Mouse (Mus musculus): ENCODE results near the gene Ostn.

The Ostn gene

DNA sequence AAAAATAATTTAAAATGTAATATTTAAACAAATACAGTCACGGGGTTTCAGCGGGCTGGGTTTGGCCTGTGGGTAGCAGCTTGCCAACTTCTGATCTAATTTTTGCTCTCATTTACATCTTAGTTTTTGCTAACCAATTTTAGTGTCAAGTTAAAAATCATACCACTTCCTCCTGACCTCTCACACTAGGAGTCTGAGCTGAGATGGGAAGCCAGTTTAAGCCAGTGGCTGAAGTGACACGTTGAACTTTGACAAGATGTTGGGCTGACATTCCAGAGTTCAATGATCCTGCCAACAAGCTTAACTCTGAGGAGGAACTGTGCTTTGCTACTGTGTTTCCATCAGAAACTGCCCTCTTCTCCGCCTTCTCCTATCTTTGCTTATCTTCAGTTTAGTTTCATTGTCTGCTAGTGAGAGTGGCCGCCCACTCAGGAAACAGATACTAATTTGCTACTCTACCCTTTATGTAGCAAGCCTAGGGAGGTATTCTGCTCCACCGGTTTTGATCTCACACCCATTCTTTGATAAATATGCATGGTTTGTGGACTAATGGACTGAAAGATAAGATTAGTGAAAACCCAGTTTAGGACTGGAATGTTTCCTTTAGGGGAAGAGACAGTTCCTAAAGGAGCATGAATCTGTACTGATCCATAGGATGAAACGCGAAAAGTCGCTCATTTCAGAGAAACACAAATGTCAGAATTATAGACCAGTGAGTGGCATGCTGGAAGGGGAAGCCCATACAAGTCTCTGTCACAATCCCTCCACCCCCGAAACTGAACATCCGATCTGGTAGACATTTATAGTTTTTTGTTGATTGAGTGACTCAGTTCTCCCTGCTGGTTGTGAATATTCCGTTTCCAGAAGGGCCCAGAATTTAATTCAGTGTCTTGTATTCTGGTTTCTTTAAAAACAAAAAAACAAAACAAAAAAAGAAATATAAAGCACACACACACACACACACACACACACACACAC lies 80.6 kb downstream of the Ostn start:
- peak; percentile 39 for DNase-seq (ENCODE audit: low read depth, low spot score)

DNA sequence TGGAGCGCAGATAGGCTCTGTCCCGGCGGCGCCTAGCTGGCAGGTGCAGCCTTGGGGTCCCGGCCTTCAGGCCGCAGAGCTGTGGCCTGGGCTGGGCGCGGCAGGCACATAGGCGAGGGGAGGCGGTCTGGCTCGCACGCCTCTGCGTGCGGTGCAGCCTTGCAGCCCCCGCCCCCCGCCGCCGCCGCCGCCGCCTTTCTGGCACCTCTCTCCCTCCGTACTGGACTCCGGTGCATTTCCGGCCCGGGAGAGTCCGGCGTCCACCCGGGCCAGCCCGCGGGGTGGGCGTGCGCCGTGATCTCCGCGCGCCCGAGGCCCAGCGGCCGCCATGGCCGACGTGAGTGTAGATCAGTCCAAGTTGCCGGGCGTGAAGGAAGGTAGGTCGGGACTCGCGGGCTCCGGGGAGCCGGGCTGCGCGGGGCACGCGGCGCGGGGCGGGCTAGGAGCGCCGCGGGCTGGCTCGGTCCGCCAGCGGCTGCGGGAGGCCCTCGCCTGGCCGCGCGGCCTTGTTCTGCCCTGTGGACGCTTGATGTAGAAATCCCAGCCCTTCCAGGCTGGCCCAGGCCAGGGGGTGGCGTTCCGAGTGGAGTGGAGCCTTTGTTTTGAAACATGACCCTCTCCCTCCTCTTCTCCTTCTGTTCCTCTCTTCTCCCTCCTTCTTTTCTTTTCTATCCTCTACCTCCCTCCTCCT lies 81.6 kb downstream of the Ostn start, which contains the start of gene Ccdc50:
Ccdc50 (plus strand) TSS at position 109 of the 691 bp plus-strand sequence.
- peak; percentile 67 for DNase-seq (ENCODE audit: low read depth, low spot score)

DNA sequence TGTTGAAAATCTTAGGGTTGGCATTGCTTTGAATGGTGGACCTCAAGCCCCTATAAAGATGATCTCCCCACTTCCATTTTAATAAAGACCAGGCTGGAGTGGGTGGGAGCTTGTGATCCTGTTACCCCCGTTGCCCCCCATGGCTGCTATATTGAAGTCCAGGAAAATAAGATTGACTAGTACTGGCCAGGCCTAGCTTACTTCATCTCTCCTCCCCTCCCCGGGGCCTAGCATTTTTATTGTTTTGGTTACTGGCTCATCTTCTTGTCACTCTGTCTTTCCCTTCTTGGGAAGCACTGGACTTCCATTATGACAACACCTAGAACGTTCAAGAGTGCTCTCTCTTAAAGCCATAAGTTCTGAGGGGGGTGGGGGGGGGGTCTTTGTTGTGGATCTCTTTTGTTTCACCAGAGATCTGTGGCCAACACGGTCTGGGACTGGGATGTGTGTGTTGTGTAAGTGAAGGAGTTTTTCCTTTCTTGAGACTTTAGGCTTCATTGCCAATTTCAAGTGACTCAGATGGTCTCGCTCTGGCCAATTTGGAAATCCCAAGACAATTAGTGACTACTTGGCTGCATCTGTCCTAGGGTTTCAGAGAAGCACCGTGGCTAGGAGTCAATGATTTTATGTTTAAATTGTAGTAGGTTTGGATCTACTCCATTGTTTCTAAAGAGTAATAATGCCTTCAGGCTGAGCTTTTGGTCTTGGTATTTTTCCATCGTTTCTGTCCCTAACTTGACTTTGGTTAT lies 82.4 kb downstream of the Ostn start:
- peak; percentile 76 for DNase-seq (ENCODE audit: low read depth, low spot score)

DNA sequence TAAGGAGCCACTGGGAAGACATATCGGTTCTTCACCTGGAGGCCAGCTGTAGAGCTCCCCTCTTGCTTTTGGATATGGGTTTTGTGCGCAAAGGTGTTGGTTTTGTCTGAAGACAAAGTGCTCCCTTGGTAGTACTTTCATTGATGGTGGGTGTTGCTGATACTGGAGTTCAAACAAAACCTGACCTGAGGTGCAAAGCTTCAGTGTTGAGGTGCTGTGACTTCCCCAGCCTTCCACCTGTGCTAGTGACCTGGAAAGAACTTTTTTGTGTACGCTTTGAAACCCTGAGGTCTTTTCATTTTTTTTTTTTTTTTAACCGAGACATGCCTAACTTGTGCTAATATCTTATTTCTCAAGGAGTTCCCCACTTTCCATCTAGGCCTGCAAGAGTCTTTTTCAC lies 83.0 kb downstream of the Ostn start:
- DNase-seq (ENCODE audit: low read depth, low spot score): no peak

DNA sequence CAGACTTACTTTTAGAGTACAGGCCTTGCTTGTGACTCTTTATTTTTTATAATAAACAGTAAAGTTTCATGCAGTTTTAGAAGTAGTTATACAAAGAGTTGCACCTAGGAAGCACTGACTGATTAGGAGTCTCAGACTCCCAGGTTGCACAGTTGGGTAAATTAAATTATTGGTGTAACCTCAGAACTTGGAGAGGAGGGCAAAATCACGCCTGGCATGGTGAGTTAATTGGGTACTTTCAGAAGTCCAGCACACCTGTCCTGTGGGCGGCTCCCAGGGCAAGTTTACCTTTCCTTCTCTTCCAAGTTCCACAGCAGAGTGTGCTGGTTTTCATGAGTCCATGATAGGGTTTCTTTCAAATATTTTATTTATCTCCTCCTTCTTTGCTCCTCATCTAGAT lies 84.6 kb downstream of the Ostn start:
- no peak for DNase-seq (ENCODE audit: low read depth, low spot score)

DNA sequence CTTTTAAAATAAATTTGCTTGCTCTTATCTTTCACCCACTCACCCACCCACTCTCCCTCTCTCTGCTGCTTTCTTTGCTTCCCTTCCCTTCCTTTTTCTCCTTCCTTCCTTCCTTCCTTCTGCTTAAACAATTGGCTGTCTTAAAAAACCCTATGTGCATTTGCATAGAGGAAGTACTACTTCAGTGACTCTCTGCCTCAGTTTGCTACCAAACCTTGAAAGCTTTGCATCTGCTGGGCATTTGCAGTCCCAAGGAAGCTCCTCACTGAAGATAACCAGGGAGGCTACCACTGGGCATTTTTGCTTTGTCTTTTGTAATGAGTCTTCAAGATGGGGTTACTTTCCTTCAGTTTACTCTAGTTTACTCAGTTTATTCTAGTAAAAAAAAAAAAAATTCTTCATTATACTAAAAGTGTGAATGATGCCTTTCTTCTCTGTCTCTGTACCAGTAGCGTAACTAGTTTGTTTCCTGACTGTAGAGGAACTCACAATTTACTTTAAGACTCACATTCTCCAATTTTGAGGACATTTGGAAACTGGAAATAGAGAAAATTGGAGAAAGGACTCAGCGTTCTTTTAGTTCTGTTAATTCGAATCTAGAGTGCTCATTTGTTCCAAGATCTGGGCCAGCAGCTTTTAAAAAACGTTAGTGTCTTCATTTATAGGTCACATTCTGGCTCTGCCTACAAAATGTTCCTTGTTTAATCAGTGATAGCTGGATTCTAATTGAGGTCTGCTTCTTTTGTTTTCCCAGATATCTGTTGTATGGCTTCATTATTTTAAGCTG lies 88.2 kb downstream of the Ostn start:
- no peak for DNase-seq (ENCODE audit: low read depth, low spot score)

DNA sequence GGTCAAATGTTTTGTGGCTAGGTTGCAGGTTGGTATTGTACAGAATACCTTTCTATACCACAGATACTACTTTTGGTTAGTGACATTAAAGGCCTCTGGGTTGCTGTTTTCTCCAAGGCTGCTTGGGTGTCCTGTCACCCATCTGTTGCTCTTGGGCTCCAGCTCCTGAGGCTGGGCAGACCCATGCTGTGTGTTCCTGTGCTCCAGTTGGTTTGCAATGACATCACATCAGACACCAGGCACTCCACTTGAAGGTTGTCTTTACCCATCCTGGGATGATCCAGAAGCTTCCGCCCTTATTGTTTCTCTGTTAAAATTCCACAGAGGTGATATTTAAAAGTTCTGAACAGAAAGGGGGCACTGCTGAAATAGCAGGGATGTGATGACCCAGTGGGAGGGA lies 89.7 kb downstream of the Ostn start:
- DNase-seq (ENCODE audit: low read depth, low spot score): no peak

DNA sequence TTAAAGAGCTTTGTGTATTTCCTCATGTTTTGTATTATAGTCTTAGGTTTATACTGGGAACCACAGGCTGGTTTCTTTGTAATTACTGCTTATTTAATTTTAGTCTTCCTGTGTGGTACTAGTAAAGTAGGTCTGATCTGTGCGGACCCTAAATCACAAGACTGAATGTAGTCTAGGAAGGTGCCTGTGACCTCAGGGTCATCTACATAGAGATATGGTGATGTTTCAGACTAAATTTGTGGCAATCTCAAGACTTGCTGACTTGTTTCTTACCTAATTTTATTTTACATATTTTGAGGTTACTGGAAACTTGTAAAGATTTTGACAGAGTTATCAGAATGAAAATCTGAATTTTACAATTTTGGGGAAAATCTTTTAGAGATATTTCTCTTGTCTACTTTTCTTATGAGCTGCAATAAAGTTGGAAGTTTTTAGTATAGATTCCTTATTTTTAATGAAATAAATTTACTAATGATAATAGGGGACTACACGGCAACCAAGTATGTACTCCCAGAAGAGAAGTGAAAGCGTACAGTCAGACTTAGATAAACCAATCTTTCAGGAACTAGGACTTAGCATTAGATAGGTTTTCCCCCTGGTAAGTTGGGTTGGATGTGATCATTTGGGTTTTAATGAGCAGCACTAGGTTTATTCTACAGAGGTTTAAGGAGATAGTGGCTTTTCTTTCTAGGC lies 91.9 kb downstream of the Ostn start:
- no peak for DNase-seq (ENCODE audit: low read depth, low spot score)

DNA sequence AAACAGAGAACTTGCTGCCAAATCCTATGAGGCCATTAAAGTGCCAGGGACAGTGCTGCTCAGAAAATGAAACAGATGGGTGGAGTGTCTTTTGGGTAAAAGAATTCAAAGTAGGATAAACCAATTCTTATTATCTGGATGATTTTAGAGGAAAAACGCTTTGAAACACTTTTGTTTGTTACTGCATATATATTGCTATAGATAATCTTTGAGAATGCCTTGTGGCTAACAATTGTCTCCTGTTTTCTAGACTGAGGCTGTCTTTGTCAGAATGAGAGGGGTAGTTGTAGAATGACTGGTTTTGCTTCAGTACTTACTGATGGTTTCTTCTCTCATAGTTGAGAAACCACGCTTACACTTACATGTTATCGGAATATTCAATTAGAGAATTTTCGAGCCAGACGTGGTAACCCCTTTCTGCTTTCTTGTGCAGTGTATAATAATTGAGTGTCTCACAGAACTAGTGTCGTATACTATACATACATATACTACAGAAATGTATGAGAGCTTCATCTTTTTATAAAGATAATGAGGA lies 92.5 kb downstream of the Ostn start:
- DNase-seq (ENCODE audit: low read depth, low spot score): no peak
